In genomic region chr1:58951841-58952240, GRCm38 (mm10) we compare ENCODE assay signal across 13 mouse cellular contexts. TPM values are rescaled to one million over a fixed set of nuclear protein-coding genes. Genes with fewer than 3 reads are reported as not detected.
A peak's percentile ranks its signal among the peaks of the same experiment; 100 is the strongest.
DNase-seq lines count a peak whose midpoint lies in the region; ATAC-seq lines count a peak whose summit lies in the region.
"Had no signal": no experiment of that assay in that cellular context is flagged by ENCODE, and none has a peak within 500 bp of the region (broad histone marks: within the 10 kb centered on the region; RNA-seq: fewer than 3 reads in every experiment).

No protein-coding gene starts in this region.

- H3K9ac ChIP-seq in heart, embryonic 15.5 days: no peak overlapping the region
- H3K9ac ChIP-seq: forebrain, embryonic 12.5 days; limb, embryonic 13.5 days; stomach, embryonic 15.5 days had no signal

- no peak overlapping the region for H3K4me3 ChIP-seq in heart, embryonic 10.5 days
- no peak overlapping the region for H3K4me3 ChIP-seq in heart, embryonic 15.5 days
- H3K4me3 ChIP-seq: forebrain, embryonic 12.5 days; layer of hippocampus, adult 2 months; limb, embryonic 13.5 days; stomach, embryonic 15.5 days had no signal

- intact Hi-C loops in heart, postnatal 25 days (cut with DNase I): no loop called here

- ATAC-seq in heart, embryonic 15.5 days (replicated peaks; ENCODE audit: insufficient number of reproducible peaks, insufficient read depth, low FRiP score, low read depth): no peak

- H3K4me1 ChIP-seq in heart, embryonic 10.5 days: peaks cover 68% of the 10 kb centered on the region
- peaks cover 64% of the 10 kb centered on the region for H3K4me1 ChIP-seq in heart, embryonic 15.5 days (replicated peaks)

- H3K9me3 ChIP-seq in heart, embryonic 10.5 days: no peaks in the 10 kb centered on the region
- H3K9me3 ChIP-seq in heart, embryonic 15.5 days (replicated peaks): no peaks in the 10 kb centered on the region
- H3K9me3 ChIP-seq: forebrain, embryonic 12.5 days; limb, embryonic 13.5 days; stomach, embryonic 15.5 days had no signal

- no peaks in the 10 kb centered on the region for H3K27me3 ChIP-seq in heart, embryonic 10.5 days (ENCODE audit: insufficient read depth, poor library complexity, severe bottlenecking)
- no peaks in the 10 kb centered on the region for H3K27me3 ChIP-seq in heart, embryonic 15.5 days
- H3K27me3 ChIP-seq: forebrain, embryonic 12.5 days; limb, embryonic 13.5 days; stomach, embryonic 15.5 days had no signal

- H3K36me3 ChIP-seq in heart, embryonic 10.5 days: no peaks in the 10 kb centered on the region
- no peaks in the 10 kb centered on the region for H3K36me3 ChIP-seq in heart, embryonic 15.5 days
- H3K36me3 ChIP-seq: forebrain, embryonic 12.5 days; limb, embryonic 13.5 days; stomach, embryonic 15.5 days had no signal

- peak overlapping the region; percentile 83 for H3K27ac ChIP-seq in heart, embryonic 10.5 days
- peak overlapping the region; percentile 83 for H3K27ac ChIP-seq in heart, embryonic 15.5 days
- H3K27ac ChIP-seq: forebrain, embryonic 12.5 days; layer of hippocampus, adult 2 months; limb, embryonic 13.5 days had no signal

- peak; percentile 71 for DNase-seq in heart, embryonic 10.5 days (ENCODE audit: low spot score)
- DNase-seq in heart, postnatal 25 days (ENCODE audit: low spot score): no peak
- DNase-seq in NIH3T3 (ENCODE audit: low read depth) (peak; percentile 9), MN1 (ENCODE audit: low spot score) (no peak)
- DNase-seq in kidney, postnatal 25 days: peak; percentile 26 to 52
- DNase-seq in right cerebral cortex, postnatal 25 days: no peak
- no peak for DNase-seq in layer of hippocampus, adult 18-20 months (ENCODE audit: low spot score in 2 of 2)
- DNase-seq: right cerebral cortex, adult 18-20 months had no signal

- no peak overlapping the region for H3K4me2 ChIP-seq in heart, embryonic 15.5 days
- H3K4me2 ChIP-seq: forebrain, embryonic 12.5 days; limb, embryonic 13.5 days; stomach, embryonic 15.5 days had no signal

- WGBS in heart, embryonic 10.5 days: 62% methylated on average over 4 of the region's 4 CpGs
- 60% methylated on average over 4 of the region's 4 CpGs for whole genome bisulfite sequencing in heart, embryonic 15.5 days

RNA-seq across cellular contexts. Expression of gene Trak2, which starts 21.4 kb away (rescaled TPM):
- polyA plus RNA-seq in heart, embryonic 10.5 days (2016; fragmentation: Nextera tagmentation; extraction: Ambion mirVana): 19.6 and 34.1 TPM in 2 replicates
- total RNA-seq in heart, postnatal 25 days (2021): 100 to 1,000 TPM; 185 to 192 TPM
- 27.8 and 29.6 TPM in 2 replicates for polyA plus RNA-seq in heart, embryonic 15.5 days (2015; fragmentation: Nextera tagmentation; extraction: Ambion mirVana)
- total RNA-seq in layer of hippocampus, adult 18-20 months (2021): 100 to 1,000 TPM; 110 to 113 TPM

RNA-seq across cellular contexts. Expression of gene Stradb, which starts 21.5 kb away (rescaled TPM):
- 22.8 and 23.8 TPM in 2 replicates for polyA plus RNA-seq in heart, embryonic 10.5 days (2016; fragmentation: Nextera tagmentation; extraction: Ambion mirVana)
- total RNA-seq in heart, postnatal 25 days (2021): 10 to 100 TPM; 55.0 to 57.1 TPM
- 24.1 and 29.0 TPM in 2 replicates for polyA plus RNA-seq in heart, embryonic 15.5 days (2015; fragmentation: Nextera tagmentation; extraction: Ambion mirVana)
- 10 to 100 TPM; 36.9 to 42.4 TPM for total RNA-seq in layer of hippocampus, adult 18-20 months (2021)

Comparison
In these comparisons a context has a peak if more than half of its experiments do, and no peak if none do; other contexts are left out.
1. DNase-seq: peak in heart, embryonic 10.5 days (single experiment), NIH3T3 (single experiment) and kidney, postnatal 25 days (2 of 2); none in heart, postnatal 25 days (single experiment), right cerebral cortex, postnatal 25 days (single experiment), layer of hippocampus, adult 18-20 months (0 of 2) and MN1 (single experiment).